Mouse (Mus musculus) kidney, adult 2 months (tissue): ENCODE measurements around the gene Olfr247.

Source experiments
- CTCF ChIP-seq: fragments of 200-500 bp; conservative IDR thresholded peaks from 2 replicates; pipeline ENCODE4 v1.5.1; 2011; ENCODE audit warnings: low read depth, mild to moderate bottlenecking, control low read depth, low read length, moderate library complexity, mixed read lengths; ENCODE audit not compliant: insufficient read depth, insufficient read length
- POLR2A ChIP-seq: fragments of 200-500 bp; IDR thresholded peaks from one replicate; pipeline ENCODE4 v1.6.1; 2011; ENCODE audit warnings: low read depth, low read length, control low read depth

DNA sequence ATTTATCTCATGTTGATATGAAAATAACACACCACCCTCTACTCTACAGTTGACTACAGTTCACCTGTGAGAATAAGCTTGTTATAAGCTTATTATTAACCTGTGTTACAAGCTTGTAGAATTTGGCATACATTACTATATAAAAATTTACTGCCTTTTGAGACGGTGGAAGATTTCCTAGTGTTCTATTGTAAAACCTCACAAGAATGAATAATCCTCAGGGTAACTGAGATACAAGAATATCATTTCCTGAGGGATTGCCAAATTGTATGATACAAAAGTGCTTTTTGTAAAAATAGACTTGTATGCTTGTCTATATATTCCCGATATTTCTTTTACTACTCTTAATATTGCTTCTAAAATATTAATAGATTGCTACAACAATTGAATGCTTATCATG, 26.9 kb downstream of the Olfr247 start, which contains the start of gene Olfr818:
- TF ChIP-seq POLR2A: no peak
- TF ChIP-seq CTCF: no peak
